Mouse (Mus musculus): Measurements from ENCODE around the gene Gm21973.

Gene Gm21973

GRCm38 (mm10) chr15:10400415-10400814 lies 75.2 kb downstream of the Gm21973 start:
- no peak for DNase-seq

GRCm38 (mm10) chr15:10409842-10410241 lies 84.7 kb downstream of the Gm21973 start:
- DNase-seq: no peak

- DNase-seq: no peak
These were observed 85.7 kb downstream of the Gm21973 start for GRCm38 (mm10) chr15:10410881-10411280.

GRCm38 (mm10) chr15:10413656-10414055 lies 88.5 kb downstream of the Gm21973 start:
- DNase-seq: no peak

GRCm38 (mm10) chr15:10421138-10421784 lies 96.1 kb downstream of the Gm21973 start:
- no peak for DNase-seq

- DNase-seq: no peak
These were observed 96.6 kb downstream of the Gm21973 start for GRCm38 (mm10) chr15:10421785-10422144.

Measured in cerebellum, adult 8-10 months (tissue).